Mouse (Mus musculus): ENCODE measurements around the gene Cdc27. TPM values are rescaled to one million over a fixed set of nuclear protein-coding genes. Genes with fewer than 3 reads are reported as not detected.
"Not testable (repeated sequence)": the region's sequence is repeated elsewhere in the genome, so short reads cannot be mapped to it uniquely, and the experiment has no call there.

Cdc27 gene
- polyA plus RNA-seq, 1 experiment from 2014 or later, result 53.3 TPM

- H3K27ac ChIP-seq (ENCODE audit: low read length), result no peak overlapping the region
- H3K4me2 ChIP-seq (replicated peaks; ENCODE audit: low read depth, low read length), result no peak overlapping the region
- H3K9ac ChIP-seq (replicated peaks; ENCODE audit: low read depth, low read length), result no peak overlapping the region
- H3K4me1 ChIP-seq (ENCODE audit: control insufficient read depth, insufficient read depth, low read length), result peaks cover 4% of the 10 kb centered on the region; the same call in 1 of the 2 replicates
- 74% methylated on average over 2 of the region's 2 CpGs for WGBS
- H3K9me3 ChIP-seq (ENCODE audit: control insufficient read depth, low read depth, low read length), result no peaks in the 10 kb centered on the region
- no peak overlapping the region for H3K4me3 ChIP-seq (ENCODE audit: low read depth, low read length)
- no peaks in the 10 kb centered on the region for H3K36me3 ChIP-seq (ENCODE audit: control insufficient read depth, insufficient read depth, low read length)
- ATAC-seq (ENCODE audit: insufficient number of reproducible peaks, insufficient read depth, low FRiP score, low read depth), result no peak
- no peaks in the 10 kb centered on the region for H3K27me3 ChIP-seq (ENCODE audit: control insufficient read depth, insufficient read depth, low read length)
Measured at GRCm38 (mm10) chr11:104544507-104544906, 5.9 kb downstream of the Cdc27 start.

GRCm38 (mm10) chr11:104543337-104543736 is 7.1 kb downstream of the Cdc27 start:
- H3K9me3 ChIP-seq (ENCODE audit: control insufficient read depth, low read depth, low read length); ATAC-seq (ENCODE audit: insufficient number of reproducible peaks, insufficient read depth, low FRiP score, low read depth); H3K36me3 ChIP-seq (ENCODE audit: control insufficient read depth, insufficient read depth, low read length); H3K9ac ChIP-seq (replicated peaks; ENCODE audit: low read depth, low read length); H3K27me3 ChIP-seq (ENCODE audit: control insufficient read depth, insufficient read depth, low read length); H3K4me2 ChIP-seq (replicated peaks; ENCODE audit: low read depth, low read length); H3K27ac ChIP-seq (ENCODE audit: low read length); H3K4me3 ChIP-seq (ENCODE audit: low read depth, low read length); H3K4me1 ChIP-seq (ENCODE audit: control insufficient read depth, insufficient read depth, low read length): not testable (repeated sequence)
- WGBS, result 89% methylated on average over 2 of the region's 2 CpGs

GRCm38 (mm10) chr11:104539811-104540210 is 10.6 kb downstream of the Cdc27 start:
- Histone ChIP-seq H3K36me3 (ENCODE audit: control insufficient read depth, insufficient read depth, low read length) (no peaks in the 10 kb centered on the region), H3K27me3 (ENCODE audit: control insufficient read depth, insufficient read depth, low read length) (no peaks in the 10 kb centered on the region), H3K27ac (ENCODE audit: low read length) (no peak overlapping the region), H3K9me3 (ENCODE audit: control insufficient read depth, low read depth, low read length) (no peaks in the 10 kb centered on the region), H3K4me1 (ENCODE audit: control insufficient read depth, insufficient read depth, low read length) (no peaks in the 10 kb centered on the region), H3K4me2 (replicated peaks; ENCODE audit: low read depth, low read length) (no peak overlapping the region), H3K9ac (replicated peaks; ENCODE audit: low read depth, low read length) (no peak overlapping the region), H3K4me3 (ENCODE audit: low read depth, low read length) (no peak overlapping the region)
- 98% methylated on average over 5 of the region's 5 CpGs for WGBS
- no peak for ATAC-seq (ENCODE audit: insufficient number of reproducible peaks, insufficient read depth, low FRiP score, low read depth)

GRCm38 (mm10) chr11:104537945-104538555 is 12.4 kb downstream of the Cdc27 start:
- WGBS, result 97% methylated on average over 2 of the region's 2 CpGs
- Histone ChIP-seq H3K36me3 (ENCODE audit: control insufficient read depth, insufficient read depth, low read length) (peaks cover 16% of the 10 kb centered on the region), H3K4me1 (ENCODE audit: control insufficient read depth, insufficient read depth, low read length) (no peaks in the 10 kb centered on the region), H3K27ac (ENCODE audit: low read length) (no peak overlapping the region), H3K4me3 (ENCODE audit: low read depth, low read length) (no peak overlapping the region), H3K4me2 (replicated peaks; ENCODE audit: low read depth, low read length) (no peak overlapping the region), H3K27me3 (ENCODE audit: control insufficient read depth, insufficient read depth, low read length) (no peaks in the 10 kb centered on the region), H3K9ac (replicated peaks; ENCODE audit: low read depth, low read length) (no peak overlapping the region), H3K9me3 (ENCODE audit: control insufficient read depth, low read depth, low read length) (no peaks in the 10 kb centered on the region)
- no peak for ATAC-seq (ENCODE audit: insufficient number of reproducible peaks, insufficient read depth, low FRiP score, low read depth)

GRCm38 (mm10) chr11:104536843-104537242 is 13.6 kb downstream of the Cdc27 start:
- ATAC-seq (ENCODE audit: insufficient number of reproducible peaks, insufficient read depth, low FRiP score, low read depth), result no peak
- peaks cover 22% of the 10 kb centered on the region for H3K36me3 ChIP-seq (ENCODE audit: control insufficient read depth, insufficient read depth, low read length)
- no peak overlapping the region for H3K9ac ChIP-seq (replicated peaks; ENCODE audit: low read depth, low read length)
- 76% methylated on average over 2 of the region's 2 CpGs for WGBS
- H3K4me1 ChIP-seq (ENCODE audit: control insufficient read depth, insufficient read depth, low read length), result no peaks in the 10 kb centered on the region
- no peak overlapping the region for H3K4me2 ChIP-seq (replicated peaks; ENCODE audit: low read depth, low read length)
- H3K9me3 ChIP-seq (ENCODE audit: control insufficient read depth, low read depth, low read length), result no peaks in the 10 kb centered on the region
- H3K27me3 ChIP-seq (ENCODE audit: control insufficient read depth, insufficient read depth, low read length), result no peaks in the 10 kb centered on the region
- H3K4me3 ChIP-seq (ENCODE audit: low read depth, low read length), result no peak overlapping the region
- no peak overlapping the region for H3K27ac ChIP-seq (ENCODE audit: low read length)

- H3K36me3 ChIP-seq (ENCODE audit: control insufficient read depth, insufficient read depth, low read length), result peaks cover 61% of the 10 kb centered on the region
Measured at GRCm38 (mm10) chr11:104525935-104526334, 24.5 kb downstream of the Cdc27 start.

GRCm38 (mm10) chr11:104512436-104512835 is 38.0 kb downstream of the Cdc27 start:
- Histone ChIP-seq H3K9me3 (ENCODE audit: control insufficient read depth, low read depth, low read length) (no peaks in the 10 kb centered on the region), H3K36me3 (ENCODE audit: control insufficient read depth, insufficient read depth, low read length) (peaks cover 70% of the 10 kb centered on the region), H3K9ac (replicated peaks; ENCODE audit: low read depth, low read length) (no peak overlapping the region), H3K4me2 (replicated peaks; ENCODE audit: low read depth, low read length) (no peak overlapping the region), H3K27ac (ENCODE audit: low read length) (no peak overlapping the region), H3K4me3 (ENCODE audit: low read depth, low read length) (no peak overlapping the region), H3K4me1 (ENCODE audit: control insufficient read depth, insufficient read depth, low read length) (no peaks in the 10 kb centered on the region), H3K27me3 (ENCODE audit: control insufficient read depth, insufficient read depth, low read length) (no peaks in the 10 kb centered on the region)
- 86% methylated on average over 4 of the region's 4 CpGs for WGBS
- ATAC-seq (ENCODE audit: insufficient number of reproducible peaks, insufficient read depth, low FRiP score, low read depth), result no peak

More at GRCm38 (mm10) chr11:104525935-104526334, 24.5 kb downstream of the Cdc27 start:
- WGBS, result 95% methylated on average over 6 of the region's 6 CpGs
- Histone ChIP-seq H3K4me3 (ENCODE audit: low read depth, low read length) (no peak overlapping the region), H3K4me2 (replicated peaks; ENCODE audit: low read depth, low read length) (no peak overlapping the region), H3K4me1 (ENCODE audit: control insufficient read depth, insufficient read depth, low read length) (no peaks in the 10 kb centered on the region), H3K27me3 (ENCODE audit: control insufficient read depth, insufficient read depth, low read length) (no peaks in the 10 kb centered on the region), H3K9me3 (ENCODE audit: control insufficient read depth, low read depth, low read length) (no peaks in the 10 kb centered on the region), H3K9ac (replicated peaks; ENCODE audit: low read depth, low read length) (no peak overlapping the region), H3K27ac (ENCODE audit: low read length) (no peak overlapping the region)
- no peak for ATAC-seq (ENCODE audit: insufficient number of reproducible peaks, insufficient read depth, low FRiP score, low read depth)

GRCm38 (mm10) chr11:104510606-104511005 is 39.8 kb downstream of the Cdc27 start:
- Histone ChIP-seq H3K4me3 (ENCODE audit: low read depth, low read length) (no peak overlapping the region), H3K27me3 (ENCODE audit: control insufficient read depth, insufficient read depth, low read length) (no peaks in the 10 kb centered on the region), H3K9ac (replicated peaks; ENCODE audit: low read depth, low read length) (no peak overlapping the region), H3K4me2 (replicated peaks; ENCODE audit: low read depth, low read length) (no peak overlapping the region), H3K4me1 (ENCODE audit: control insufficient read depth, insufficient read depth, low read length) (no peaks in the 10 kb centered on the region), H3K27ac (ENCODE audit: low read length) (no peak overlapping the region), H3K36me3 (ENCODE audit: control insufficient read depth, insufficient read depth, low read length) (peaks cover 70% of the 10 kb centered on the region), H3K9me3 (ENCODE audit: control insufficient read depth, low read depth, low read length) (no peaks in the 10 kb centered on the region)
- ATAC-seq (ENCODE audit: insufficient number of reproducible peaks, insufficient read depth, low FRiP score, low read depth), result no peak
- 79% methylated on average over 2 of the region's 2 CpGs for WGBS

GRCm38 (mm10) chr11:104508455-104508854 is 42.0 kb downstream of the Cdc27 start:
- Histone ChIP-seq H3K4me3 (ENCODE audit: low read depth, low read length) (no peak overlapping the region), H3K4me2 (replicated peaks; ENCODE audit: low read depth, low read length) (no peak overlapping the region), H3K4me1 (ENCODE audit: control insufficient read depth, insufficient read depth, low read length) (no peaks in the 10 kb centered on the region), H3K36me3 (ENCODE audit: control insufficient read depth, insufficient read depth, low read length) (peaks cover 68% of the 10 kb centered on the region), H3K27me3 (ENCODE audit: control insufficient read depth, insufficient read depth, low read length) (no peaks in the 10 kb centered on the region), H3K27ac (ENCODE audit: low read length) (no peak overlapping the region), H3K9me3 (ENCODE audit: control insufficient read depth, low read depth, low read length) (no peaks in the 10 kb centered on the region), H3K9ac (replicated peaks; ENCODE audit: low read depth, low read length) (no peak overlapping the region)
- WGBS, result 78% methylated on average over 4 of the region's 4 CpGs
- no peak for ATAC-seq (ENCODE audit: insufficient number of reproducible peaks, insufficient read depth, low FRiP score, low read depth)
